Mouse (Mus musculus): Measurements from ENCODE around the gene Cnga1. TPM values are rescaled to one million over a fixed set of nuclear protein-coding genes. Genes with fewer than 3 reads are reported as not detected.

Cnga1 gene
- total RNA-seq (2017), result not detected in 2 replicates

GRCm38 (mm10) chr5:72644175-72644574, at the start of gene Cnga1:
TSS of gene Cnga1 (minus strand) at chr5:72644275.
- no peak for ATAC-seq (replicated peaks; ENCODE audit: low read depth, poor library complexity, severe bottlenecking)

GRCm38 (mm10) chr5:72690516-72690915, 46.4 kb upstream of the Cnga1 start:
- ATAC-seq (replicated peaks; ENCODE audit: low read depth, poor library complexity, severe bottlenecking), result no peak

GRCm38 (mm10) chr5:72689556-72689955, 45.5 kb upstream of the Cnga1 start:
- ATAC-seq (replicated peaks; ENCODE audit: low read depth, poor library complexity, severe bottlenecking), result no peak

- ATAC-seq (replicated peaks; ENCODE audit: low read depth, poor library complexity, severe bottlenecking), result no peak
Measured at GRCm38 (mm10) chr5:72681451-72681850, 37.4 kb upstream of the Cnga1 start.

DNA sequence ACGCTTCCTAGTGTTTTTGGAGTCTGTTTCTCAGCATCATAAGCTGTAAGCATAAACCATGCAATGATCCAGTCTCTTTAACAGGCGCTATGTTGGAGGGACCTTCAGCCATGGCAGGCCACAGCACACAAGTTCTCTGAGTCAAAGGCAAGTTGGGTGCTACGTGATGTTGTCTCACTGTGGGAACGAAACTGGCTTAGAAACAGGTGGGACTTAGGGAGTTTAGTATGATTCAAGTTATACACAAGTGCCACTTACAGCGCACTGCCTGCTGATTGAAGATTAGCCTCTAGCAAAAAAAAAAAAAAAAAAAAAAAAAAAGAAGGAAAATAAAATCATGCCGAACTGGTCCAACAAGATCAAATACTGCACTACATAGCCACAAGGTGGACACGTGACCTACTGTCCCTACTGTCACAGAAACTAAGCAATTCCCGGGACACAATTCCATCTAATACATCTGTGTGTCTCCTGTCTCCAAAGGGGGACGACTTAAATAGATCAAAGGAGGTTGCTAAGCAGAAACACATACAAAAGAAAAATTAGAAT, 31.0 kb upstream of the Cnga1 start:
- no peak for ATAC-seq (replicated peaks; ENCODE audit: low read depth, poor library complexity, severe bottlenecking)

- no peak for ATAC-seq (replicated peaks; ENCODE audit: low read depth, poor library complexity, severe bottlenecking)
Measured at GRCm38 (mm10) chr5:72671017-72671699, 27.1 kb upstream of the Cnga1 start.

- ATAC-seq (replicated peaks; ENCODE audit: low read depth, poor library complexity, severe bottlenecking), result no peak
Measured at GRCm38 (mm10) chr5:72668351-72668750, 24.3 kb upstream of the Cnga1 start.

- no peak for ATAC-seq (replicated peaks; ENCODE audit: low read depth, poor library complexity, severe bottlenecking)
Measured at GRCm38 (mm10) chr5:72666428-72666827, 22.4 kb upstream of the Cnga1 start.

DNA sequence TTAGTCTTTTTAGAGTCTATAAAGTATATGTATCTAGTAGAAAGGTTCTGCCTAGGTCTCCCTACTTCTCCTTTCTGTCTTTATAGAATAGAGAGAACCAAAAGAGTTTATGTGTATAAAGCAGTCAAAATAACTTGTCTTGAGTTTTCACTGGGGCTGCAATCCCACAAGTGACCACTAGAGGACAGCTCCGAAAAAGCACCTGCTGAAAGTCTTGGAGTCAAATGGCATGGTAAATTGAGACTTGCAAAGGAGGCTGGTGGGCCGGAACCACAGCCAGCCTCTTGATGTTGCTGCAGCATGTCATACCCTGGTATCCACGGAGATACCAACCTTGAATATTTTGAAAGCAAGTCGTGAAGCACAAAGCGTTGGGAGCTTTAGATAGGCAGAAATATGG, 21.2 kb upstream of the Cnga1 start:
- peak; percentile 77 for ATAC-seq (replicated peaks; ENCODE audit: low read depth, poor library complexity, severe bottlenecking)

GRCm38 (mm10) chr5:72664854-72665253, 20.8 kb upstream of the Cnga1 start:
- ATAC-seq (replicated peaks; ENCODE audit: low read depth, poor library complexity, severe bottlenecking), result no peak

- ATAC-seq (replicated peaks; ENCODE audit: low read depth, poor library complexity, severe bottlenecking), result no peak
Measured at GRCm38 (mm10) chr5:72664126-72664525, 20.1 kb upstream of the Cnga1 start.

DNA sequence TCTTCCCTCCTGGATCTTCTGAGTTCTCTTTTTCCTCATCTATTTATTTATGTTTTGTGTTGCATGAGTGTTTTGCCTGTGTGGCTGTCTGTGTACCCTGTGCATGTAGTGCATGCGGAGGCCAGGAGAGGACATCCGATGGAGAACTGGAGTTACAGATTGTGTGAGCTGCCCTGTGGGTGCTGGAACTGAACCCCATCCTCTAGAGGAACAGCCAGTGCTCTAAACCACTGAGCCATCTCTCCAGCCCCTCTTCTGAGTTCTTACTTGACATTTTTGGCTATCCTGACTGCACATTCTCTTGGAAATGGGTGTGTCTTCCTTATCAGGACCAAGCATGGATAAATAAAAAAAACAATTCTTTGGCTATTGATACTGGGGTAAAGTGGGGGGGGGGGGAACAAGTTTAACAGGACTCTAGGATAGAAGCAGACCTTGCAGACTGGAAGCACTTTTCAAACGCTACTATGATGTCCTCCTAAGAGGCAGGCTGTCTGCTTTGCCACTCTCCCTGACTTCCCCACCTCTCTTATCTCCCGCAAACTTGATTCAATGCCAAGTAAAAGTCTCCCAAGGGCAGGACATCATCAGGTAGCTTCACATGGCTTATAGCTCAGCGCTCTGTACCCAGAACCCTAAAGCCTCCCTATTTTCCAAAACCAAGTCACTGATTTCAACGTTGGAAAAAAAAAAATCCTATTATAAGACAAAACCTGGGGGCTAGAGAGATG, 17.1 kb upstream of the Cnga1 start:
- 0 out of 2 replicates have a peak, but pooled peaks have one; percentile 28 for ATAC-seq (replicated peaks; ENCODE audit: low read depth, poor library complexity, severe bottlenecking)

DNA sequence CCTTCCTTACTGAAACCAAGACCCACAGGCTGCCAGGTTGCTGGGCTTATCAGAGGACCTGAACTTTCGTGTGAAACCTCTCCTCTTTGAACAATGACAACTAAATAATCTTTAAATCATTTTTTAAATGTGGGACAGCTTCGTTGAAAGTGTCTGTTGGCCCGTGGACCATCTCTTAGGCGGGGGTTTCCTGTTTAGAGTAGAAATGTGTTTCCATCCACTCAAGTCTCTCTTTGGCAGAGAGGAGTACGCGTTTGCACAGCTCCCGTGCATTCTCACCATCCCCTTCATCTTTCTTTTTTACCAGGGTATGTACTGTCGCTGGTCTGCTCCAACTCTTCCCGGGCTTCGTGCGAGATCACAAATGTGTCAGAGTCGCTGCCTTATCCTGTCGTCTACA, 14.3 kb upstream of the Cnga1 start:
- ATAC-seq (replicated peaks; ENCODE audit: low read depth, poor library complexity, severe bottlenecking), result no peak

DNA sequence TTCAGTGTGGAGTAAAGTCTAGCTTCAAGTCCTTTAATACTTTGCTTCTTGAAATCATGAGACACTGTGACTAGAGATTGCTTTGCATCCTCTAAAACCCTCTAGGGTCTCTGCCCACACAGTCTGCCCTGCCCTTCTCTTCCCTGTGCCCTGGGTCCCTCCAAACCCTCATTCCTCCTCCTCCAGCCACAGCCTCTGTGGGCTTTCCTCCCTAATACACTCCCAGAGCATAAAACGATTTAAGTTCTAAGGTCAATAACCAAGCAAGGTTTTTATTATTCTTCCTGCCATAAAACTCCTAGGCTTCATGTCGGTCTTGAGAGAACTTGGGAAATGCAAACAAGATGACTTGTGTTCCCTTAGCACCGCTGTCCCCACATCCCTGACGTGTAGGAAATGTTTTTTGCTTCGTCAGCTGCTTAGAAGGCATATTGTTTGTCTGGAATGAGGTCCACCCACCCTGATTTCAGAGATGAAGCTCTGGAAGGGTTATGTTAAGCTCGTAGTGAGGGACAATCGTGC, 12.3 kb upstream of the Cnga1 start:
- ATAC-seq (replicated peaks; ENCODE audit: low read depth, poor library complexity, severe bottlenecking), result no peak

DNA sequence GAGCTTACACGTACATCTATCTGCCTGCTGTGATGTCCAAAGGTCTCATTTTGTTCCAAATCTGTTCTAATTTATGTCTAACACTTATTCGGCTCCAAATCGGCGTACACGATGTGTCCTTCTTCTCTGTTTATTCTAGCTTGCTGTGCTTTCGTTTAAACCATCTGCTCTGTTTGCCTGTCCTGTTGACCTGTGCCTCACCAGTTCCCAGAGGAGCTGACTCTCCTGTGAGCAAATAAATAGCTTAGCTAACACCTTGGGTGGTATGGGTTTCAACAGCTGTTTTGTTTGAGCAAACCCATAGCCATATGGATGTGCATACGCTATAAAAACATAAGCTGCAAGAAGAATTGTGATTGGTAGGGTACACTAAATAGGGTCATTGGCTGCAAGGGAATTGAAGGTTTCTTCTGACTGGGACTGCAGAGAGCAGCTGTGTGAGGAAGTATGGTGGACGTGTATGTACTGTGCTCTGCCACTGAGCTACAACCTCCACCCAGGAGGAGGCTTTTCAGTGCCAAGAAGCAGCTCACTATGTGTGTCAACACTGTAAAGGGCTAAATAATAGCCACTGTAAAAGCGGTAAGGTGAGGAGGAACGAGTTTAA, 9.1 kb upstream of the Cnga1 start:
- ATAC-seq (replicated peaks; ENCODE audit: low read depth, poor library complexity, severe bottlenecking), result no peak

DNA sequence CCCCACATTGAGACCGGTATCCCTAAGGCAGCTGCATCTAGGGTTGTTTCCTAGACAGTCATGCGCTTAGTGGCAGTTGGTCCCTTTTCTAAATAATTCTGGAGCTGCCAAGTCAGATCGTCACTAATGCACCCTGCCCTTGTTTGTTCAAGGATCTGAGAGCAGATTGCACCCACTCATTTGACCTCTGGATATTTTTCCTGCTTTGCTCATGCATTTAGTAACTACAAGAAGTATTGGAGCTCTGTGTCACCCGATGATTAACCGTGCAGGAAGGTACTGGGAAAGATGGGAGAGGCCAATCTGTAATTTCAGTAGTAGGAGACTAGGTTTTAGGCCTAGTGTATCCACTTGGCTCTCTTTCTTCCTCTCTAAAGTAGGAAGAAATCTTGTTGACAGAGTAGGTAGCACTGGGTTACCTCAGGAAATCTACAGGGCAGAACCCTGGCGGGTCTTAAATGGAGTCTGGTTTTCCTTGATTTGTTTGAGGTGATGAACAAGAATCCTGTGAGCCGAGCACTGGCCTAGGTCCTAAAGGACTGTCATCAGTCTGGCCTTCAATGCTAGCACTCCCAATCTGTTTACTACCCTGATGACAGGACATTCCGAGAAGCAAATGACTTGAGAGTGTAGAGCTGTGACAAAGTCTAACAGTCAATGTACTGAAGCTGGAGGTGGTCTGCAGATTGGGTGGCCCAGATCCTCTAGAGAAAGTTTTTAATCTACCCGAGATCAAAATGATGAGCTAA, 5.1 kb upstream of the Cnga1 start:
- no peak for ATAC-seq (replicated peaks; ENCODE audit: low read depth, poor library complexity, severe bottlenecking)

- peak; percentile 58 for ATAC-seq (replicated peaks; ENCODE audit: low read depth, poor library complexity, severe bottlenecking)
Measured at GRCm38 (mm10) chr5:72647958-72648595, 4.0 kb upstream of the Cnga1 start.

GRCm38 (mm10) chr5:72647418-72647907, 3.4 kb upstream of the Cnga1 start, which contains the start of gene Nipal1:
TSS of gene Nipal1 (plus strand) at chr5:72647795.
- peak; percentile 98 for ATAC-seq (replicated peaks; ENCODE audit: low read depth, poor library complexity, severe bottlenecking)

GRCm38 (mm10) chr5:72646996-72647395, 2.9 kb upstream of the Cnga1 start:
- ATAC-seq (replicated peaks; ENCODE audit: low read depth, poor library complexity, severe bottlenecking), result no peak
